Mouse (Mus musculus) heart, embryonic 16.5 days (tissue): ENCODE measurements around the gene Lactbl1. TPM values are rescaled to one million over a fixed set of nuclear protein-coding genes. Genes with fewer than 3 reads are reported as not detected.

ENCODE experiments used
- ATAC-seq: fragments of 200-750 bp; cut with Nextera tagmentation; replicated peaks from 2 replicates; pipeline ENCODE4 v1.8.0; 2017; ENCODE audit warnings: moderate number of reproducible peaks; ENCODE audit not compliant: insufficient read depth, low FRiP score; ENCODE audit errors: extremely low read depth
- H3K27ac ChIP-seq: fragments of 300-500 bp; sonication (generic); 2 replicates; pipeline ENCODE4 v1.5.1; 2014; ENCODE audit warnings: mild to moderate bottlenecking, low read length, control low read depth, moderate library complexity
- H3K27me3 ChIP-seq: fragments of 300-500 bp; sonication (generic); 2 replicates; pipeline ENCODE4 v1.6.1; 2014; ENCODE audit warnings: low read length, mixed read lengths; ENCODE audit not compliant: control insufficient read depth, insufficient read depth
- H3K36me3 ChIP-seq: fragments of 300-500 bp; sonication (generic); 2 replicates; pipeline ENCODE4 v1.6.1; 2014; ENCODE audit not compliant: control insufficient read depth, insufficient read depth
- H3K4me1 ChIP-seq: fragments of 300-500 bp; sonication (generic); 2 replicates; pipeline ENCODE4 v1.6.1; 2014; ENCODE audit warnings: low read length, mixed read lengths; ENCODE audit not compliant: control insufficient read depth, insufficient read depth
- H3K4me2 ChIP-seq: fragments of 300-500 bp; sonication (generic); 2 replicates; pipeline ENCODE4 v1.6.1; 2014; ENCODE audit warnings: low read depth, mild to moderate bottlenecking, control low read depth, low read length
- H3K4me3 ChIP-seq: fragments of 300-500 bp; sonication (generic); 2 replicates; pipeline ENCODE4 v1.5.1; 2014; ENCODE audit warnings: mild to moderate bottlenecking, control low read depth, low read length
- H3K9ac ChIP-seq: fragments of 300-500 bp; sonication (generic); 2 replicates; pipeline ENCODE4 v1.6.1; 2014; ENCODE audit warnings: low read length, control low read depth
- H3K9me3 ChIP-seq: fragments of 300-500 bp; sonication (generic); replicated peaks from 2 replicates; pipeline ENCODE4 v1.6.1; 2016; ENCODE audit warnings: low read length; ENCODE audit not compliant: control insufficient read depth
- WGBS: fragments of 180-500 bp; shearing (Covaris S2); extraction: QIAGEN DNeasy Blood & Tissue Kit; methylation state at CpG from one replicate; pipeline ENCODE4 v1.1.7; 2014; 5-methylcytosine and 5-hydroxymethylcytosine counted together
- polyA plus RNA-seq: library from polyadenylated mRNA; unstranded; fragments of >200 nt; fragmentation: Nextera tagmentation; extraction: Ambion mirVana; gene quantifications from 2 replicates; pipeline ENCODE4 v1.2.1, GENCODE M21; 2015

The Lactbl1 gene
- polyA plus RNA-seq, 1 experiment from 2014 or later: 0.04 TPM

DNA sequence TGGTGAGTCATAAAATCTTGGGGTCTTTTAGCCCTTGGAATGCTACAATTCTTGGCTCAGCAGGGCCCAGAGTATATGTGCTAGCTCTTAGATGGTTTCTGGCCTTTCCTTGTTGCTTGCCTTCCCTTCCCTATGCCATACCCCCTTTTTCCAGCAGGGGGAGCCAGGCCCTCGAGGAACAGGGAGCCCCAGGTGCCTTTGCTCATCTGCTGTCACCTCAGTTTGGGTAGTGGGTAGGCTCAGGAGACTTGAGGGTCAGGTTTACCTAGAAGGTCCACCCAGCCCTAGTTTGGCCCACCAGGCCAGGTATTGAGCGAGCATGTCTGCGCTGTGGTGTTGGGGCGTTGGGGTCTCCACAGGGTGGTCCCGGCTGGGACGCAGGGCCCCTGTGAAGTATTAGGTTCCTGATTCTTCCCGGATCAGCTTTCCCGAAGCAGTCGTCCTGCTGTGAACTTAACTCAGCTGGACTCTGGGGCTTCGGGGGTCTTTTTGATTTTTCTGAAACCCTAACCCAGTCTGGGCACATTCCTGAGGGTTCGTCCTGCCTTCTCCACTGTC lies 26.6 kb downstream of the Lactbl1 start:
- H3K9ac ChIP-seq: no peak overlapping the region

DNA sequence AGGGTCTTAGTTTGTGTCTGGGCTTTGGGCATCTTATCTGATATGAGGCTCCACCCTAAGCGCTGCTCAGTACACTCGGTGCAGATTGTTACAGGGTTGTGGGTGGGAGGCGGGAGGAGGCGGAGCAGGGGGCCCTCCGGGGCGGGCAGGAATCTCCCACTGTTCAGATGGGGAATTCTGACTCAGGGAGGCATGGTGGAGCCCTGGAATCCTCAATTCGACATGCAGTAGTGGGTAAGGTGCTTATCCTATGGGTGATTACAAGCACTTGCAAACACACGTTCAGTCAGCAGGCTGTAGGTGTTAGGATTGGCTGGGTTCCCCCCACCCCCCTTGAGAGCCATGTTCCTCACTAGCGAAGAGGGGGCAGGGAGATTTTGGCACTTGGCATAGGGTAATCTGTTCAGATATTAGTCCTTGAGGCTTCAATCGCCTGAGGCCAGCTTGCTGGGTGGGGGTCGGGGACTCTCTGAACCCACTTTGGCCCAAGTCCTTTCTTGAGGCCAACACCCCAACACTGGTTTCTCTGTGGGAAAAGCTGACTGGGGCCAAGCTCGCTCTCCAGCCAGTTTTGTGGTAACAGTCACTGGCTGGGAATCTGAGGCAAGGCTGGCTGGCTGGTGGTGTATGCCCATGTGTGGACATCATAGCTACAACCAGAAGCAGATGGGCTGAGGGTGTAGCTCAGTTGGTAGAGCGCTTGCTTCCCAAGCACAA lies 27.2 kb downstream of the Lactbl1 start:
- H3K9me3 ChIP-seq: peaks cover 4% of the 10 kb centered on the region; the same call in 1 of the 2 replicates
- H3K4me2 ChIP-seq: peak overlapping the region; percentile 7
- H3K4me3 ChIP-seq: no peak overlapping the region
- H3K27me3 ChIP-seq: peaks cover 15% of the 10 kb centered on the region
- H3K9ac ChIP-seq: no peak overlapping the region
- 26% methylated on average over 13 of the region's 13 CpGs for WGBS
- peak; percentile 62 for ATAC-seq
- H3K27ac ChIP-seq: no peak overlapping the region
- peaks cover 11% of the 10 kb centered on the region for H3K4me1 ChIP-seq
- H3K36me3 ChIP-seq: no peaks in the 10 kb centered on the region

More for the DNA sequence above, 26.6 kb downstream of the Lactbl1 start:
- no peak overlapping the region for H3K27ac ChIP-seq
- 7% methylated on average over 11 of the region's 11 CpGs for WGBS
- H3K36me3 ChIP-seq: no peaks in the 10 kb centered on the region
- peak overlapping the region; percentile 7 for H3K4me2 ChIP-seq
- H3K4me1 ChIP-seq: peaks cover 11% of the 10 kb centered on the region
- peaks cover 4% of the 10 kb centered on the region; the same call in 1 of the 2 replicates for H3K9me3 ChIP-seq
- no peak overlapping the region for H3K4me3 ChIP-seq
- peaks cover 15% of the 10 kb centered on the region for H3K27me3 ChIP-seq
- ATAC-seq: no peak

DNA sequence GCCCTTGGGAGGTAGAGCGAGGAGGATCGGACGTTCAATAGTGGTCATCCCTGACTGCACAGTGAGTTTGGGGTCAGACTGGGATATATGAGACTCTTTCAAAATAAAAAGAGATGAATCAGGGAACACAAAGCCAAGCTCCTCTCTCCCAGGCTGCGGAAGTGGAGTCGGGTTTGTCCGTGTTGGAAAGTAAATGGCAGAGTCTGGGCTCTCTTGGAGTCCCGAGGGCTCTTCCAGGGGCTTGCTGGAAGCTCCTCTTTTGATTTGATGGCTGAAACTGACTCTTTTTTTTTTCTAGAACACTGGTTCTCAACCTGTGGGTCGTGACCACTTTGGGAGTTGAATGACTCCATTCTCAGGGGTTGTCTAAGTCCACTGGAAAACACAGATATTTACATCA lies 27.8 kb downstream of the Lactbl1 start:
- H3K27ac ChIP-seq: no peak overlapping the region
- peaks cover 11% of the 10 kb centered on the region for H3K4me1 ChIP-seq
- H3K4me2 ChIP-seq: no peak overlapping the region
- no peak for ATAC-seq
- peaks cover 4% of the 10 kb centered on the region; the same call in 1 of the 2 replicates for H3K9me3 ChIP-seq
- peaks cover 15% of the 10 kb centered on the region for H3K27me3 ChIP-seq
- no peaks in the 10 kb centered on the region for H3K36me3 ChIP-seq
- no peak overlapping the region for H3K4me3 ChIP-seq
- WGBS: 87% methylated on average over 8 of the region's 8 CpGs
- H3K9ac ChIP-seq: no peak overlapping the region

DNA sequence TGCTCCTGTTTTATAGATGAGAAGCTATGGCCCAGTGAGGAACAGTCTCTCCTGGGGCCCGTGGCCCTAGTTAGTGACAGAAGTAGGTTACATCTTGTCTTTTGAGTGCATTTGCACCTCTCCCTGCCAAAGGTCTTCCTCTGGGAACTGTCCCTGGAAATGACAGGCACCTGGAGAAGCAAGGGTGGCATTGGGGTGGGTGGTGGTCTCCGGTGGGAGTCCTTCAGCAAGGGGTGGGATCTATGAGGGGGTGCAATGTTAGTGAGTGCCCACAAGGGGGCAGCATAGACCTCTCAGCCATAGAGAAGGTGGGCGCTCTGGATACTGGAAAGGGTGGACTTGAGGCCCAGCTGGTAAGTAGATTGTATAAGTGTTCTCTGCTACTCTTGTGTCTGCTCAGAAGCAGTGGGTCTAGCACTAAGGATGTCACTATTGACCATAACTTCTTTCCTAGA lies 29.0 kb downstream of the Lactbl1 start:
- H3K9me3 ChIP-seq: peaks cover 4% of the 10 kb centered on the region; the same call in 1 of the 2 replicates
- no peaks in the 10 kb centered on the region for H3K36me3 ChIP-seq
- H3K27me3 ChIP-seq: peaks cover 22% of the 10 kb centered on the region
- H3K4me2 ChIP-seq: no peak overlapping the region
- no peak overlapping the region for H3K9ac ChIP-seq
- peaks cover 11% of the 10 kb centered on the region for H3K4me1 ChIP-seq
- WGBS: 70% methylated on average over 3 of the region's 3 CpGs
- ATAC-seq: no peak; the same call in 1 of the 2 replicates
- H3K4me3 ChIP-seq: no peak overlapping the region
- H3K27ac ChIP-seq: no peak overlapping the region

DNA sequence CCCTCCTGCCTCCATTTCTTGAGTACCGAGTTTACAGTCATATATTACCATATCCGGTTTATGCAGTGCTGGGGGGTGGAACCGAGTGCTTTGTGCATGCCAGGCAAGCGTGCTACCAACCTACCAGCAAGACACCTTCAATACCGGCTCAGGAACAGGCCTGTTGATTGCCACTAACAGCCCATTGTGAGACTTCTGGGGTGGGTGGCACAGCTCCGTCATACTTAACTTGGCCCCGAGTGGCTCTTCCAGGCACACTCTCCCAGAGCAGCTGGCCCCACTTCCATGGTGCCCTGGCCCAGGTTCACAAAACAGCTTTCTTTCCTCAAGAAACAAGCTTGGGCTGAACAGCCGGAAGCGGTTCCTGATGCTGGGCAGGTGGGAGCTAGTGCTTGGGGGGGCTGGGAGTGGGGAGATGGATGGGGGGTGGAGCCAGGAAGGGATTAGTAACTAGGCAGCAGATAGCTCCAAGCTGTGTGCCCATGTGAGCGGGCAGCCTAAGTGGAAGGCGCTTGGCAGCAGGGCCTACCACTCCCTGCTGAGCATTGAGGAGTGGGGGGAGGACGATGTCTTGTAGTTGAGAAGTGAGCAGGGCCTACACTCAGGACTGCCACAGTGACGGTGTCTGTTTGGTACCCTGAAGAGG lies 29.6 kb downstream of the Lactbl1 start:
- ATAC-seq: no peak
- Histone ChIP-seq H3K27ac (no peak overlapping the region), H3K9ac (no peak overlapping the region), H3K36me3 (no peaks in the 10 kb centered on the region), H3K4me1 (peaks cover 11% of the 10 kb centered on the region), H3K9me3 (peaks cover 2% of the 10 kb centered on the region; the same call in 1 of the 2 replicates), H3K4me2 (no peak overlapping the region), H3K4me3 (no peak overlapping the region), H3K27me3 (peaks cover 22% of the 10 kb centered on the region)
- WGBS: 79% methylated on average over 13 of the region's 13 CpGs

DNA sequence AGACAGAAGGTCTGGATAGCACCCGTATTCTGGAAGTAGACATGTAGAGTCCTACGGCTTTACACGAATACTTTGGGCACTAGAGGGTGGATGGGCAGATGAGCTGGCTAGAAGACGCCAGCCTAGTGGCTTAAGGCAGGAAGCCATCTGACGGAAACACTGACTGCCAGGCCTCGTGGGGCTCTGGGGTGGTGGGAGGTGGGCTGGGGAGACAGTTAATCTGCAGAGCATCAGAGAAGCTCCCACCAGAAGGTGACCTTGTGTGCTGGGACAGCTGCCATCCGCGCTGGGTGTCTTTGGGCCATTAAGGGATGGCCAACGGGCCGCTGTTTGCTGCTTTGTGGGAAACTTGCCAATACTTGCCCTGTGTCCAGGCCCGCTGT lies 30.1 kb downstream of the Lactbl1 start:
- no peaks in the 10 kb centered on the region for H3K9me3 ChIP-seq
- no peak overlapping the region for H3K4me3 ChIP-seq
- H3K4me2 ChIP-seq: no peak overlapping the region
- H3K36me3 ChIP-seq: no peaks in the 10 kb centered on the region
- no peak for ATAC-seq
- WGBS: 59% methylated on average over 11 of the region's 11 CpGs
- H3K27ac ChIP-seq: no peak overlapping the region
- H3K9ac ChIP-seq: no peak overlapping the region
- peaks cover 22% of the 10 kb centered on the region for H3K27me3 ChIP-seq
- peaks cover 11% of the 10 kb centered on the region for H3K4me1 ChIP-seq

DNA sequence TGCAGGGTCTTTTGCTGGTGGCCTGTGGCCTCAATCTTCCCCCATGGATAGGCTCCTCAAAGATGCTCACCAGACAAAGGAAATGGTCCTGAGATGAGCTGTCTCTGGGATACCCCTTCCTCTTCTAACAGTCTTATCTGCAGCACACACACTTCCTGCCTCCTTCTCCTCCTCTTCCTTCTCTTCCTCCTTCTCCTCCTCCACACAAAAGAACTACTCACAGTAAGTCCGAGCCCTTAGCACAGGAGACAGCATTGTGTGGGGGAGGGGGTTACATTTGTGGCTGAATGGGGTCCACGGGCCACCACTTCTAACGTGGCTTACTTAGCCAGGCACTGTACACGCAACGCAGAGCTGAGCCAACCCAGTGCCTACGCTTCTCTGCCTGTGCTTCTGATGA lies 30.6 kb downstream of the Lactbl1 start:
- 0 out of 2 replicates have a peak, but pooled peaks have one; percentile 17 for ATAC-seq
- H3K4me1 ChIP-seq: peaks cover 11% of the 10 kb centered on the region
- no peak overlapping the region for H3K27ac ChIP-seq
- peaks cover 19% of the 10 kb centered on the region for H3K27me3 ChIP-seq
- no peak overlapping the region for H3K4me3 ChIP-seq
- WGBS: 56% methylated on average over 6 of the region's 6 CpGs
- H3K9ac ChIP-seq: no peak overlapping the region
- no peaks in the 10 kb centered on the region for H3K9me3 ChIP-seq
- H3K36me3 ChIP-seq: no peaks in the 10 kb centered on the region
- no peak overlapping the region for H3K4me2 ChIP-seq

DNA sequence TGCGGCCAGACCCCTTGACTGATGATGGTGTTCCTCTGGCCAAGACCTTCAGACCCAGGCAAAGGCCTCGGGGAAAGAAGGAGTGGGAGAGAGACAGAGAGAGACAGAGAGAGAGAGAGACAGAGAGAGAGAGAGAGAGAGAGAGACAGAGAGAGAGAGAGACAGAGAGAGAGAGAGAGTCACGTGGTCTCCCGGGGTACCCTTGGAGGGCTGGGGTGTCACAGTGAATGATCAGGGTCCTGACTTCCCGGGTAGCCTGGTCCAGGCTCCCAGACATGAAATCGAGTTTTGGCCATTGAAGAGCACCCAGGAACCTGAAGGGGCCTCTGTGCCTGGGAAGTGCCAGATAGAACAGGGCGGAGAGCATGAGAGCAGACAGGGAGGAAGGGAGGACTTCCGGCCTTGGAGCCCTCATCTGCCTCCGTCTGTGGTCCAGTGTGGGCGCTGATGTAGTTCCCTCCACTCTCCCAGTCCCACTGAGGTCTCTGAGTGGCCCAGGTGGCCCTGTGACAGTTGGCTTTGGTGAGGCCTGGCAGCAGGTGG lies 31.3 kb downstream of the Lactbl1 start:
- Histone ChIP-seq H3K9me3 (no peaks in the 10 kb centered on the region), H3K4me2 (no peak overlapping the region), H3K4me1 (peaks cover 11% of the 10 kb centered on the region), H3K9ac (no peak overlapping the region), H3K4me3 (no peak overlapping the region), H3K27me3 (peaks cover 17% of the 10 kb centered on the region), H3K36me3 (no peaks in the 10 kb centered on the region), H3K27ac (no peak overlapping the region)
- ATAC-seq: no peak
- 66% methylated on average over 10 of the region's 10 CpGs for WGBS

DNA sequence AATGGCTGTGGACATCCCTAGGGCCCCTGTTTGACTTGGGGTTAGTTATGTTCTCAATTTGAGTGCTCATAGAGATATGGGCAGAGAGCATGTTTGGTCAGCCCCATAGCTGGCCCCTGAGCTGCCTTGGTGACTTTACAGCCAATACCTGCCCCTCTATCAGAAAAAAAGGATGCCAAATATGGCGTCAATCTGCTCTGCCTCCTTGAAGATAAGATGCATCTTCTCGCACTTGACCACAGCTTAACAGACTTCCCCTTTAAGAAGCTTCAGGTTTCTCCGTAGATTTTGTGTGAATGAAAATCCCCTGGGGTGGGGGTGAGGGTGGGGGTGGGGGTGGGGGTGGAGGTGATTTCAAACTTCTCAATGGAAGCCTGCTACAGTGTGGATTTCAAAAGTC lies 35.5 kb downstream of the Lactbl1 start:
- Histone ChIP-seq H3K9me3 (no peaks in the 10 kb centered on the region), H3K4me2 (no peak overlapping the region), H3K9ac (no peak overlapping the region), H3K27me3 (peaks cover 12% of the 10 kb centered on the region), H3K4me1 (no peaks in the 10 kb centered on the region), H3K36me3 (no peaks in the 10 kb centered on the region), H3K27ac (no peak overlapping the region), H3K4me3 (no peak overlapping the region)
- 72% methylated on average over 3 of the region's 3 CpGs for WGBS
- ATAC-seq: no peak
